Mouse (Mus musculus) embryonic facial prominence, embryonic 11.5 days (tissue): ENCODE measurements around the gene Stard13. TPM values are rescaled to one million over a fixed set of nuclear protein-coding genes. Genes with fewer than 3 reads are reported as not detected.

Experiments
- ATAC-seq: fragments of 200-750 bp; cut with Nextera tagmentation; replicated peaks from 2 replicates; pipeline ENCODE4 v1.8.0; 2017; ENCODE audit warnings: low read depth; ENCODE audit not compliant: insufficient number of reproducible peaks, low FRiP score, low TSS enrichment
- DNase-seq: peaks from one replicate; pipeline ENCODE4 v3.0.0-alpha.2; 2015; ENCODE audit warnings: low spot score
- H3K27ac ChIP-seq: fragments of 300-500 bp; sonication (generic); replicated peaks from 2 replicates; pipeline ENCODE4 v1.5.1; 2014; ENCODE audit warnings: mild to moderate bottlenecking, low read depth, low read length, control low read depth
- H3K27me3 ChIP-seq: fragments of 300-500 bp; sonication (generic); 2 replicates; pipeline ENCODE4 v1.6.1; 2014; ENCODE audit warnings: mild to moderate bottlenecking, low read length, moderate library complexity, mixed read lengths; ENCODE audit not compliant: control insufficient read depth, insufficient read depth
- H3K36me3 ChIP-seq: fragments of 300-500 bp; sonication (generic); replicated peaks from 2 replicates; pipeline ENCODE4 v1.6.1; 2014; ENCODE audit warnings: low read depth, mild to moderate bottlenecking, low read length, moderate library complexity, mixed read lengths; ENCODE audit not compliant: control insufficient read depth, insufficient read depth
- H3K4me1 ChIP-seq: fragments of 300-500 bp; sonication (generic); 2 replicates; pipeline ENCODE4 v1.6.1; 2014; ENCODE audit warnings: low read length, mixed read lengths; ENCODE audit not compliant: control insufficient read depth, insufficient read depth
- H3K4me2 ChIP-seq: fragments of 300-500 bp; sonication (generic); 2 replicates; pipeline ENCODE4 v1.6.1; 2014; ENCODE audit warnings: low read depth, mild to moderate bottlenecking, control low read depth, low read length, moderate library complexity
- H3K4me3 ChIP-seq: fragments of 300-500 bp; sonication (generic); 2 replicates; pipeline ENCODE4 v1.5.1; 2014; ENCODE audit warnings: low read depth, low read length, control low read depth
- H3K9ac ChIP-seq: fragments of 300-500 bp; sonication (generic); replicated peaks from 2 replicates; pipeline ENCODE4 v1.6.1; 2014; ENCODE audit warnings: mild to moderate bottlenecking, control low read depth, low read length
- H3K9me3 ChIP-seq: fragments of 300-500 bp; sonication (generic); replicated peaks from 2 replicates; pipeline ENCODE4 v1.6.1; 2016; ENCODE audit warnings: mild to moderate bottlenecking, low read length, inconsistent platforms, mixed read lengths; ENCODE audit not compliant: control insufficient read depth
- WGBS: fragments of 180-500 bp; shearing (Covaris S2); extraction: QIAGEN DNeasy Blood & Tissue Kit; methylation state at CpG from one replicate; pipeline ENCODE4 v1.1.7; 2014; 5-methylcytosine and 5-hydroxymethylcytosine counted together
- polyA plus RNA-seq: library from polyadenylated mRNA; unstranded; fragments of >200 nt; fragmentation: Nextera tagmentation; extraction: Ambion mirVana; gene quantifications from 2 replicates; pipeline ENCODE4 v1.2.1, GENCODE M21; 2014

Stard13 gene
- polyA plus RNA-seq, 1 experiment from 2014 or later, result 3.4 TPM

- Histone ChIP-seq H3K9ac (no peak overlapping the region), H3K4me2 (no peak overlapping the region), H3K36me3 (no peaks in the 10 kb centered on the region), H3K27me3 (no peaks in the 10 kb centered on the region), H3K27ac (no peak overlapping the region), H3K9me3 (no peaks in the 10 kb centered on the region), H3K4me3 (no peak overlapping the region), H3K4me1 (peaks cover 2% of the 10 kb centered on the region; the same call in 1 of the 2 replicates)
- 80% methylated on average over 1 of the region's 1 CpGs for WGBS
- DNase-seq (no peak), ATAC-seq (no peak)
Observed at GRCm38 (mm10) chr5:151155247-151155646, 78.4 kb downstream of the Stard13 start.

DNA sequence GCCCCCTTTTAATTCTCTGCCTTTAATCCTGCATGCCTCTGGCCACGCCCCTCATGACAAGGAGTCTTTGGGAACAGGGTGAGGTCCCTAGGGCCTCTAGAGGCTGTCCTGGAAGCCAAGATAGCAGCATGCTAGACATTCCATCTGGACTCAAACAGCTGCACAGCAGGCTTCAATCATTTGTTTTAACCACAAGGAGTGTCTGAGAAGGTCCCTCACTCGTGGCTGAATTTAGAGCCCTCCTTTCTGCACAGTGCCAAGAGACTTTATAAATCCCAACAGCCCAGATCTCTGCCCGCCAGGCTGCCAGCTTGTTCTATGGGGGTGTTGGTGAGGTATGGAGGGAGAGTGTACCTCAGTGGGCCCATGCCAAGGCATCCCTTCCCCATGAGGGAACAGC lies 78.9 kb downstream of the Stard13 start:
- no peaks in the 10 kb centered on the region for H3K27me3 ChIP-seq
- ATAC-seq (no peak), DNase-seq (peak; percentile 19)
- H3K9me3 ChIP-seq, result no peaks in the 10 kb centered on the region
- 36% methylated on average over 3 of the region's 3 CpGs for whole genome bisulfite sequencing
- H3K4me3 ChIP-seq, result no peak overlapping the region
- H3K27ac ChIP-seq, result 0 out of 2 replicates have a peak overlapping the region, but pooled peaks have one; percentile 11
- no peaks in the 10 kb centered on the region for H3K36me3 ChIP-seq
- H3K4me2 ChIP-seq, result no peak overlapping the region
- H3K9ac ChIP-seq, result no peak overlapping the region
- H3K4me1 ChIP-seq, result peaks cover 2% of the 10 kb centered on the region; the same call in 1 of the 2 replicates

DNA sequence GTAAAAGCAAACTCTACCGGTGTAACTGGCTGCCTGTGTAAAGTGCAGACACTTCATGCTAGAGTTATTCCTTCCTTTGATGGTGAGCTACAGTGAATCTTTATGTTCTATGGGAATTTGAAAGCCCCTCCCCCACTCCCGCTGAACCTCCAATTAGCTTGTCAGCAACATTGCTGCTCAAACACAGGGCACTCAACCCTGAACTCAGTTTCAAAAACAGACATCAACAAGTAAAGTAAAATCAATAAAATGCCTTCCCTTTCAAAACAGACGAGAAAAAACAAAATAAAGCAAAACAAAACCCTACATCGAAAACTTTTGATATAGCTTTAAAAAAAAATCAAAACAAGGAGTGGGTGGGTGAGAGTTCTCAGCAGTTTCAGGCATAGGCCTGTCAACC lies 79.6 kb downstream of the Stard13 start:
- H3K4me1 ChIP-seq, result peaks cover 2% of the 10 kb centered on the region; the same call in 1 of the 2 replicates
- DNase-seq (peak; percentile 43), ATAC-seq (no peak)
- no peak overlapping the region for H3K4me3 ChIP-seq
- no peak overlapping the region for H3K9ac ChIP-seq
- H3K36me3 ChIP-seq, result no peaks in the 10 kb centered on the region
- H3K9me3 ChIP-seq, result no peaks in the 10 kb centered on the region
- H3K27me3 ChIP-seq, result no peaks in the 10 kb centered on the region
- no peak overlapping the region for H3K4me2 ChIP-seq
- no peak overlapping the region for H3K27ac ChIP-seq
- WGBS, result 63% methylated on average over 4 of the region's 4 CpGs

- Histone ChIP-seq H3K27me3 (no peaks in the 10 kb centered on the region), H3K9me3 (no peaks in the 10 kb centered on the region), H3K4me2 (no peak overlapping the region), H3K27ac (no peak overlapping the region), H3K4me1 (peaks cover 2% of the 10 kb centered on the region; the same call in 1 of the 2 replicates), H3K4me3 (no peak overlapping the region), H3K36me3 (no peaks in the 10 kb centered on the region), H3K9ac (no peak overlapping the region)
- DNase-seq (no peak), ATAC-seq (no peak)
- 92% methylated on average over 9 of the region's 9 CpGs for WGBS
Observed at GRCm38 (mm10) chr5:151151549-151151948, 82.1 kb downstream of the Stard13 start.

DNA sequence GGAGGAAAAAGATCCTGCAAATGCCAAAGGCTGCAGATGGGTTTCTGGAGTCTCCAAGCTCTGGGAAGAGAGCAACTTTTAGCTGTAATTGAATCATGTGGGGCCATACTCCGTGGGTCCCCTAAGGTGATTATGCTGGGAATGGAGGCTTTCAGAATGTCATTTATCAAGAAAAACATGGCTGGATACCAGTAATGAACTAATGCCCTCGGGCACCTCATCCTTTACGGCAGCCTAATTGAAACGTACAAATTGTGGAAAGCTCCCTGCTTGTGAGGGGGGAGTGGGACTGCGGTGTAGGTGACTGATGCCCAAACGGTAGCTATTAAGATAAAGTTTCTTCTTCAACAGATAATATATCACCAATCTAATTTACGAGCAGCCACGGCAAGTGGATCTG lies 84.1 kb downstream of the Stard13 start:
- ATAC-seq, result no peak
- DNase-seq, result peak; percentile 44

GRCm38 (mm10) chr5:151148079-151148478 lies 85.6 kb downstream of the Stard13 start:
- Histone ChIP-seq H3K4me3 (no peak overlapping the region), H3K27me3 (no peaks in the 10 kb centered on the region), H3K9me3 (no peaks in the 10 kb centered on the region), H3K9ac (no peak overlapping the region), H3K36me3 (no peaks in the 10 kb centered on the region), H3K4me1 (peaks cover under 1% of the 10 kb centered on the region), H3K4me2 (no peak overlapping the region), H3K27ac (no peak overlapping the region)
- DNase-seq, result no peak
- WGBS, result 90% methylated on average over 4 of the region's 4 CpGs
- ATAC-seq, result no peak

More for the DNA sequence above, 84.1 kb downstream of the Stard13 start:
- Histone ChIP-seq H3K4me1 (no peaks in the 10 kb centered on the region; the same call in 1 of the 2 replicates), H3K9me3 (no peaks in the 10 kb centered on the region), H3K27me3 (no peaks in the 10 kb centered on the region), H3K9ac (no peak overlapping the region), H3K4me3 (no peak overlapping the region), H3K27ac (no peak overlapping the region), H3K36me3 (no peaks in the 10 kb centered on the region), H3K4me2 (no peak overlapping the region)
- 33% methylated on average over 8 of the region's 8 CpGs for WGBS

- Histone ChIP-seq H3K36me3 (no peaks in the 10 kb centered on the region), H3K9ac (no peak overlapping the region), H3K27me3 (no peaks in the 10 kb centered on the region), H3K4me3 (no peak overlapping the region), H3K4me1 (peaks cover 6% of the 10 kb centered on the region), H3K27ac (no peak overlapping the region), H3K4me2 (no peak overlapping the region), H3K9me3 (no peaks in the 10 kb centered on the region)
- no peak for ATAC-seq
- DNase-seq, result no peak
- WGBS, result 77% methylated on average over 5 of the region's 5 CpGs
Observed at GRCm38 (mm10) chr5:151145807-151146206, 87.8 kb downstream of the Stard13 start.

DNA sequence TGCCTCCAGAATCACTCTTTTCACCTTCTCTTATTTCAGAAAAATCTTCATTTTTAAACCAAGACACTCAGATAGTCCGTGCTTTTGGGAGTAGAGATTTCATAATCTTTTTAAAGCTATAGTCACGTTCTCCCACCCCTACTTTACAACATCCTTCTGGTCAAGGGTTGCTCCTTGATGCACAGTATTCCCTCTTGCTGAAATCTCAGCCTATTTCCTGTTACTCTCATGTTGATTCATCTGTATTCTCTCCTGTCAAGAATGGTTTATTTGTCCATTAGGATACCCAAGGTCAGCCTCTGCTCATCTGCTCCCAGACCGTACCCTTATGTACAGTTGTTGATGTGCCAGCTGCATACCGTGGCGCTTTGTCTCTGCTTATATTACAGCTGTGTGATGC lies 89.7 kb downstream of the Stard13 start:
- no peaks in the 10 kb centered on the region for H3K36me3 ChIP-seq
- no peaks in the 10 kb centered on the region for H3K27me3 ChIP-seq
- no peak overlapping the region for H3K9ac ChIP-seq
- no peak overlapping the region for H3K27ac ChIP-seq
- H3K4me3 ChIP-seq, result no peak overlapping the region
- no peaks in the 10 kb centered on the region for H3K9me3 ChIP-seq
- no peak overlapping the region for H3K4me2 ChIP-seq
- ATAC-seq, result no peak
- no peak for DNase-seq
- WGBS, result 75% methylated on average over 5 of the region's 5 CpGs
- peaks cover 6% of the 10 kb centered on the region; the same call in 1 of the 2 replicates for H3K4me1 ChIP-seq
